Mouse (Mus musculus) forebrain, postnatal 0 days (tissue): ENCODE measurements around the gene Lrsam1. TPM values are rescaled to one million over a fixed set of nuclear protein-coding genes. Genes with fewer than 3 reads are reported as not detected.

Experiments used
- ATAC-seq: fragments of 200-750 bp; cut with Nextera tagmentation; 2 replicates; pipeline ENCODE4 v1.8.0; 2017; ENCODE audit warnings: mild to moderate bottlenecking, moderate library complexity
- DNase-seq: peaks from one replicate; pipeline ENCODE4 v3.0.0-alpha.2; 2015
- H3K27ac ChIP-seq: fragments of 300-500 bp; sonication (generic); 2 replicates; pipeline ENCODE4 v1.5.1; 2014; ENCODE audit warnings: low read depth, mild to moderate bottlenecking, antibody characterized with exemption, low read length, moderate library complexity, mixed read lengths
- H3K27me3 ChIP-seq: fragments of 300-500 bp; sonication (generic); 2 replicates; pipeline ENCODE4 v1.6.1; 2014; ENCODE audit warnings: mild to moderate bottlenecking, low read length, mixed read lengths; ENCODE audit not compliant: insufficient read depth
- H3K36me3 ChIP-seq: fragments of 300-500 bp; sonication (generic); 2 replicates; pipeline ENCODE4 v1.6.1; 2014; ENCODE audit warnings: mild to moderate bottlenecking, moderate library complexity; ENCODE audit not compliant: insufficient read depth
- H3K4me1 ChIP-seq: fragments of 300-500 bp; sonication (generic); 2 replicates; pipeline ENCODE4 v1.6.1; 2014; ENCODE audit warnings: antibody characterized with exemption; ENCODE audit not compliant: insufficient read depth
- H3K4me2 ChIP-seq: fragments of 300-500 bp; sonication (generic); 2 replicates; pipeline ENCODE4 v1.6.1; 2014; ENCODE audit warnings: low read depth, mild to moderate bottlenecking, moderate library complexity
- H3K4me3 ChIP-seq: fragments of 300-500 bp; sonication (generic); 2 replicates; pipeline ENCODE4 v1.5.1; 2014; ENCODE audit warnings: low read depth, low read length, mixed read lengths
- H3K9ac ChIP-seq: fragments of 300-500 bp; sonication (generic); 2 replicates; pipeline ENCODE4 v1.6.1; 2014; ENCODE audit warnings: mild to moderate bottlenecking
- H3K9me3 ChIP-seq: fragments of 300-500 bp; sonication (generic); 2 replicates; pipeline ENCODE4 v1.6.1; 2016; ENCODE audit warnings: low read length
- CTCF ChIP-seq: sonication (generic); IDR thresholded peaks from 2 replicates; pipeline ENCODE4 v1.5.1; 2016; ENCODE audit warnings: antibody characterized with exemption, control low read depth, low read depth
- WGBS: fragments of 180-500 bp; shearing (Covaris S2); extraction: QIAGEN DNeasy Blood & Tissue Kit; methylation state at CpG from one replicate; pipeline ENCODE4 v1.1.7; 2014; 5-methylcytosine and 5-hydroxymethylcytosine counted together
- polyA plus RNA-seq: library from polyadenylated mRNA; unstranded; fragments of >200 nt; fragmentation: Nextera tagmentation; extraction: Ambion mirVana; gene quantifications from 2 replicates; pipeline ENCODE4 v1.2.1, GENCODE M21; 2015
- total RNA-seq: library from RNA; depleted of rRNA; stranded (reverse); fragments of >200 nt; gene quantifications from 2 replicates; pipeline ENCODE4 v1.2.3, GENCODE M21; 2014

The Lrsam1 gene
- total and polyA plus RNA-seq, 2 experiments from 2014 or later = 17.4 to 28.7 TPM

DNA sequence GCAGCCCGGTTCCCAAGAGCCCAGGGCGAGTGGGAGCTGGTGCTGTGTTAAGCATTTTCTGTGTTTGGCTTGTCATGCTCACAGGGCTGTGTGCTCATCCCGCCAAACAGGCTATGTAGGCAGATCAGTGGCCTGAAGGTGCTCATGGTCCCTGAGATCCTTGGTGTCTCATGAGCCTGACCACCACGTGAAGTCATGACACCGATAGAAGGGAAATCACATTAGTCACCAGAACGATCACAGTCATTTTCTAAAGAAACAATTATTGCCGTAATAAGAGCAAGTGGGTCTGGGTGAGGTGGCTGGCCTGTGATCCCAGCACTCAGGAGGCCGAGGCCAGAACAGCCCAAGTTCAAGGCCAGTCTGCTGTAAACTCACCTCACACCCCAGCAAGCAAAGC is 54.0 kb downstream of the Lrsam1 start:
- no peak for ATAC-seq
- 50% methylated on average over 8 of the region's 8 CpGs for WGBS
- Histone ChIP-seq H3K9ac (no peak overlapping the region), H3K36me3 (peaks cover 24% of the 10 kb centered on the region), H3K4me1 (peaks cover 24% of the 10 kb centered on the region), H3K9me3 (no peaks in the 10 kb centered on the region), H3K27me3 (no peaks in the 10 kb centered on the region), H3K27ac (peak overlapping the region; percentile 70), H3K4me2 (no peak overlapping the region), H3K4me3 (no peak overlapping the region)
- DNase-seq = no peak
- TF ChIP-seq CTCF = no peak

DNA sequence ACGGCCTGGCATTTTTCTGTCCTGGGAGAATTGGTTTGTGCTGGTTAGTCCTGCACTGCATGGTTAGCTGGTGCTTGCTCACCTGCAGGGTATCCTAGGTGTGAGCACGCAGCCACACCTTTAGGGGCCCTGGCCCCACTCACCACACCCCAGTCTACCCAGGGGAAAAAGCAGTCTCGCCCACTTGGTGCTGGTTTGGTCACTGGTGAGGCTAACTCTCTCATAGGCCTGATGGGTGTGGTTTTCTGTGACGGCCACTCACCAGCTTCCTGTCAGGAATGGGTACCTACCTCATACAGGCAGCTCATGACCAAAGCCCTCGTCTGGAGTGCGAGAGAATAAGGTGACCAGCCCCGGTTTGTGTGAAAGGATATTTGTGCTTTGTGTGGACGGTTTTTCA is 56.1 kb downstream of the Lrsam1 start:
- H3K27me3 ChIP-seq = no peaks in the 10 kb centered on the region
- H3K9ac ChIP-seq = no peak overlapping the region
- no peak for TF ChIP-seq CTCF
- H3K4me1 ChIP-seq = peaks cover 24% of the 10 kb centered on the region
- no peak for DNase-seq
- H3K27ac ChIP-seq = no peak overlapping the region
- no peaks in the 10 kb centered on the region for H3K9me3 ChIP-seq
- H3K36me3 ChIP-seq = peaks cover 10% of the 10 kb centered on the region
- H3K4me2 ChIP-seq = no peak overlapping the region
- no peak for ATAC-seq
- no peak overlapping the region for H3K4me3 ChIP-seq
- 73% methylated on average over 8 of the region's 8 CpGs for WGBS

DNA sequence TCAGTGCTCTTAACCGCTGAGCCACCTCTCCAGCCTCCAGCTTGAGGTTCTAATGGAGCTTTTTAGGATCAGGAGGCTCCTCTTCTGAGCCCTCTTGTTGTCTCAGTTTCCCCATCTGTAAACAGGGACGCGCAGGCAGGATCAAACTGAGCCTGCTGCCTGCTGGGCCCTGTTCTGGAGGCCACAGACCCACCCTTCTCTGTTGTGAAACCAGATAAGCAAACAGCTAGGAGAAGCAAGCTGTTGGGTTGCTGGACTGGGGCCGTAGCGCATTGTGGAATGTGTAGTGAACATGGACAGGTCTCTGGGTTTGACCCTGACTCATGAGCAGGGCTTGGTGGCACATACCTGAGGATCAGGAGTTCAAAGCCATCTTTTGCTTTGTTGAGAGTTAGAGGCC is 56.8 kb downstream of the Lrsam1 start:
- H3K4me1 ChIP-seq = peaks cover 24% of the 10 kb centered on the region
- ATAC-seq = no peak
- H3K4me3 ChIP-seq = no peak overlapping the region

GRCm38 (mm10) chr2:32903470-32903869 is 57.9 kb downstream of the Lrsam1 start:
- Histone ChIP-seq H3K4me3 (no peak overlapping the region), H3K27ac (no peak overlapping the region), H3K4me1 (peaks cover 15% of the 10 kb centered on the region), H3K4me2 (no peak overlapping the region), H3K27me3 (no peaks in the 10 kb centered on the region), H3K36me3 (0 out of 2 replicates have a peak, but pooled peaks cover 6% of the 10 kb centered on the region), H3K9me3 (no peaks in the 10 kb centered on the region), H3K9ac (no peak overlapping the region)
- no peak for TF ChIP-seq CTCF
- no peak for DNase-seq
- 84% methylated on average over 4 of the region's 4 CpGs for WGBS
- ATAC-seq = no peak

More for the DNA sequence above, 56.8 kb downstream of the Lrsam1 start:
- Histone ChIP-seq H3K27ac (no peak overlapping the region), H3K9ac (no peak overlapping the region), H3K4me2 (no peak overlapping the region), H3K36me3 (0 out of 2 replicates have a peak, but pooled peaks cover 6% of the 10 kb centered on the region), H3K27me3 (no peaks in the 10 kb centered on the region), H3K9me3 (no peaks in the 10 kb centered on the region)
- DNase-seq = no peak
- no peak for TF ChIP-seq CTCF
- 95% methylated on average over 5 of the region's 5 CpGs for WGBS

DNA sequence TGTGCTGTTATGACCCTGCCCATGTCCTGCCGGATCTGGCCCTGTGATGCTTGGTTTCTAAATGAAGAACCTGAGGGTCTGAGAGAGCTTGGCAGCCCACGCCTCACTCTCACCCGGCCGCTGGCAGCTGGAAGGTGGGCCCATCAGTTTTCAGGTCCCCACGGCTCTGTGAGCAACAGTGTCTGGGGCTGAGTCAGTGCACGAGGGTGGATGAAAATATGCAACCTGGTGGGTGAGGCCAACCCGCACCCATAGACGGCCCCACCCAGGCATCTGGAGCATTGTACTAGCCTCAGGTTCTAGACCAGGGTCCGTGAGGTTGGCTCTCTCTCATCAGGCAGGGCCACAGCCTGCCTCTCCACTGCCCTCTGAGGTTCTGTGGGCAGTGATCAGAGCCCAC is 59.3 kb downstream of the Lrsam1 start:
- H3K36me3 ChIP-seq = 0 out of 2 replicates have a peak, but pooled peaks cover 6% of the 10 kb centered on the region
- no peak for TF ChIP-seq CTCF
- H3K27ac ChIP-seq = no peak overlapping the region
- H3K9me3 ChIP-seq = no peaks in the 10 kb centered on the region
- no peak overlapping the region for H3K4me3 ChIP-seq
- no peak overlapping the region for H3K9ac ChIP-seq
- H3K4me2 ChIP-seq = no peak overlapping the region
- no peak for DNase-seq
- H3K4me1 ChIP-seq = 0 out of 2 replicates have a peak, but pooled peaks cover 4% of the 10 kb centered on the region
- 88% methylated on average over 9 of the region's 9 CpGs for WGBS
- H3K27me3 ChIP-seq = no peaks in the 10 kb centered on the region
- no peak for ATAC-seq

- Histone ChIP-seq H3K27ac (no peak overlapping the region), H3K36me3 (0 out of 2 replicates have a peak, but pooled peaks cover 7% of the 10 kb centered on the region), H3K27me3 (no peaks in the 10 kb centered on the region), H3K9me3 (no peaks in the 10 kb centered on the region), H3K9ac (no peak overlapping the region), H3K4me2 (no peak overlapping the region), H3K4me1 (peaks cover 9% of the 10 kb centered on the region; the same call in 1 of the 2 replicates), H3K4me3 (no peak overlapping the region)
- no peak for TF ChIP-seq CTCF
- ATAC-seq (no peak), DNase-seq (no peak)
- WGBS = 61% methylated on average over 7 of the region's 7 CpGs
Measured at GRCm38 (mm10) chr2:32898983-32899382, 62.4 kb downstream of the Lrsam1 start.

- H3K27ac ChIP-seq = peak overlapping the region; percentile 67
- no peaks in the 10 kb centered on the region for H3K27me3 ChIP-seq
- no peak for TF ChIP-seq CTCF
- ATAC-seq (peak; percentile 75), DNase-seq (peak; percentile 48)
- 42% methylated on average over 10 of the region's 10 CpGs for WGBS
- no peak overlapping the region for H3K4me3 ChIP-seq
- peaks cover 9% of the 10 kb centered on the region; the same call in 1 of the 2 replicates for H3K4me1 ChIP-seq
- no peaks in the 10 kb centered on the region for H3K9me3 ChIP-seq
- no peak overlapping the region for H3K4me2 ChIP-seq
- H3K9ac ChIP-seq = no peak overlapping the region
- 0 out of 2 replicates have a peak, but pooled peaks cover 2% of the 10 kb centered on the region for H3K36me3 ChIP-seq
Measured at GRCm38 (mm10) chr2:32896507-32897147, 64.8 kb downstream of the Lrsam1 start.
